Mouse (Mus musculus): ENCODE data around the gene Gnb3. TPM values are rescaled to one million over a fixed set of nuclear protein-coding genes. Genes with fewer than 3 reads are reported as not detected.
A peak's percentile ranks its signal among the peaks of the same experiment; 100 is the strongest.
"Not testable (repeated sequence)": the region's sequence is repeated elsewhere in the genome, so short reads cannot be mapped to it uniquely, and the experiment has no call there.

The Gnb3 gene
- polyA plus RNA-seq, 1 experiment from 2014 or later: 0.53 TPM

DNA sequence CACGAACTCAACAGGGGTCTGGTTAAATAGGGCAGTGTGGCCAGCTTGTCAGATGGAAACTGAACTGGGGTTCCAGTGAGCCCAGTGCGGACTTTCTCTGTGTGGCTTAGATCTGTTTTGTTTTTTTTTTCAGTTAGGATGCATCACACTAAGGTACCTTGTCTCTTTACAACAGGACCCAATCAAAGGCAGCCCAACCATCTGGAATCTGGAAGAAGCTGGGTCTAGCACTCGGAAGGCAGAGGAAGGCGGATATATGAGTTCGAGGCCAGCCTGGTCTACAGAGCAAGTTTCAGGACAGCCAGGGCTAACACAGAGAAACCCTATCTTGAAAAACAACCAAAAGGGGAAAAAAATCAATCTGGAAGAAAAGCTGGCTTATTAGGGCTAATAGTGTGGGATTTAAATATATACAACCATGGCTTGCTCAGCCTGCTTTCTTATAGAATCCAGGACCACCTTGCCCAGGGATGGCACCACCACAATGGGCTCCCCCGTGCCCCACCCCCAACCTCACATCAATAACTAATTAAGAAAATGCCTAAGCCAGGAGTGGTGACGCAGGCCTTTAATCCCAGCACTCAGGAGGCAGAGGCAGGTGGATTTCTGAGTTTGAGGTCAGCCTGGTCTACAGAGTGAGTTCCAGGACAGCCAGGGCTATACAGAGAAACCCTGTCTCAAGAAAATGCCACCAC lies 33.5 kb downstream of the Gnb3 start:
- Histone ChIP-seq H3K27ac (replicated peaks) (peak overlapping the region; percentile 98), H3K4me3 (ENCODE audit: low read depth, low read length) (peak overlapping the region; percentile 41; the same call in 1 of the 2 replicates), H3K4me2 (replicated peaks; ENCODE audit: low read depth) (peak overlapping the region; percentile 78), H3K9me3 (ENCODE audit: control insufficient read depth, low read length) (no peaks in the 10 kb centered on the region), H3K9ac (ENCODE audit: low read length) (peak overlapping the region; percentile 43; the same call in 1 of the 2 replicates), H3K4me1 (replicated peaks; ENCODE audit: control insufficient read depth, insufficient read depth) (peaks cover 2% of the 10 kb centered on the region; the same call in 1 of the 2 replicates), H3K27me3 (ENCODE audit: control insufficient read depth, insufficient read depth, low read length) (no peaks in the 10 kb centered on the region), H3K36me3 (ENCODE audit: control insufficient read depth, insufficient read depth, low read length) (peaks cover 4% of the 10 kb centered on the region)
- no peak for ATAC-seq (ENCODE audit: low FRiP score, low TSS enrichment)
- no peak for DNase-seq (ENCODE audit: low spot score)
- TF ChIP-seq CTCF (IDR thresholded peaks at IDR 0.05; ENCODE audit: low read depth) (no peak), EP300 (optimal IDR thresholded peaks at IDR 0.05) (no peak)
- 74% methylated on average over 7 of the region's 7 CpGs for WGBS

DNA sequence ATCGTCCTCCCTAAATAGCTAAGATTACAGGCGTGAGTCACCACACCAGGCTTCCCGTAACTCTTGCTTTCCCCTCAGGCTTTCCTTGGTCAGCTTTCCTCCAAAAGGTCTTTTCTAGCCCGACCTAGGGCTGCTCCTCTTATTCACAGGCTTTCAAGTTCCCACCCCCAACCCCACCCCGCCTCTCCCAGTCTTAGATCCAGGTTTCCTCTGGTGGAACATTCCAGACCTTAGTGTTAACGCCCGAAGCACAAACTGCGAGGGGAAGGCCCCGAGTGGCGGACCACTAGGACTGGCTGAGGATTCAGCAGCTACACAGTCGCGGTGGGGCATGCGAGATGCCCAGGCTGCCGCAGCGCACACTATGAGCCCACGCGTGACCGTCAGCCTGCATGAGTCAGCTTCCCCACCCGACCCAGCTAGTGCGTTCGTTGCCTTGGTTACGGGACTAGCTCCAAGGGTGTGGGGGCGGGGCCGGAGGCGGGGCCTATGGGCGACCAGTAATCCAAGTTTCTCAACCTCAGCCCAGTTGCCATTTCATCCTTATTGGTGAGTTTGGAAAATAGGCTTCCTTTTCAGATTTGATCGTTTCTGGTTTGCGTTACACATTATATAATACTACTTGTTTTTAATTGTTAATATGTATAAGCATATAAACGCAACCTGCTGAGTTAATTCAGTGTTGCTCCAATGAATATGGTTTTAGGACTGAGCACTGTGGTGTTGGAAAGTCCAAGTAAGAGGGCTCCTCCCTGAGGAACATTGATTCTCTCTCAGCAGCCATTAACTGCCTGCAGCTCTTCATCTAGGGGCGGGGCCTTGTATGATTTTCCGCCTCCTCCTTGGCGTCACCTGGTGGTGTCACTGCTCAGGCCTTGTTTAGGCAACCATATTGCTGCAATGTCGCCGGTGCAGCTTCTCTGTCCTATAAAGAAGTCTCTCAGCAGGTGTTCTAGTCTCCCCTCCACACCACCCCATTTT lies 34.4 kb downstream of the Gnb3 start:
- WGBS: under 1% methylated on average over 34 of the region's 34 CpGs
- H3K9ac ChIP-seq (ENCODE audit: low read length): peak overlapping the region; percentile 45
- H3K9me3 ChIP-seq (ENCODE audit: control insufficient read depth, low read length): no peaks in the 10 kb centered on the region
- H3K4me2 ChIP-seq (replicated peaks; ENCODE audit: low read depth): peak overlapping the region; percentile 78
- H3K27ac ChIP-seq (replicated peaks): peak overlapping the region; percentile 98
- H3K4me3 ChIP-seq (ENCODE audit: low read depth, low read length): peak overlapping the region; percentile 41
- TF ChIP-seq EP300 (optimal IDR thresholded peaks at IDR 0.05) (no peak), CTCF (IDR thresholded peaks at IDR 0.05; ENCODE audit: low read depth) (peak; percentile 63)
- no peaks in the 10 kb centered on the region for H3K27me3 ChIP-seq (ENCODE audit: control insufficient read depth, insufficient read depth, low read length)
- H3K4me1 ChIP-seq (replicated peaks; ENCODE audit: control insufficient read depth, insufficient read depth): peaks cover 2% of the 10 kb centered on the region; the same call in 1 of the 2 replicates
- 0 out of 2 replicates have a peak, but pooled peaks cover 2% of the 10 kb centered on the region for H3K36me3 ChIP-seq (ENCODE audit: control insufficient read depth, insufficient read depth, low read length)
- ATAC-seq (ENCODE audit: low FRiP score, low TSS enrichment): peak; percentile 82
- peak; percentile 98 for DNase-seq (ENCODE audit: low spot score)

DNA sequence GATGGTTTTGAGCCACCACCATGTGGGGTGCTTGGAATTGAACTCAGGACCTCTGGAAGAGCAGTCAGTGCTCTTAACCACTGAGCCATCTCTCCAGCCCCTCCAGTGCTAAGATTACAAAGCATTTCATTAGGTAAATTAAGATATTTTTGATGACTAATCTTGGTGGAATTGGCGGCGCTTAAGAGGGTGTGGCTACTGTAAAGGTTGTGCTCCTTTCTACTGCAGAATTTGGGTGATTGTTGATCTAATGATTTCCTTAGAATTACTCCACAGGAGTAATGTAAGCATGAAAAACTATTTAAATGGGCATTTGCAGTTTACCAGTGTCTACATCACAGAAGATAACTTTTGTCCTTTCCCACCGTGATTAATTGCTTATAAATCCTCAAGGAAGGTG lies 35.7 kb downstream of the Gnb3 start:
- Histone ChIP-seq H3K4me2 (replicated peaks; ENCODE audit: low read depth) (no peak overlapping the region), H3K27ac (replicated peaks) (peak overlapping the region; percentile 98)

DNA sequence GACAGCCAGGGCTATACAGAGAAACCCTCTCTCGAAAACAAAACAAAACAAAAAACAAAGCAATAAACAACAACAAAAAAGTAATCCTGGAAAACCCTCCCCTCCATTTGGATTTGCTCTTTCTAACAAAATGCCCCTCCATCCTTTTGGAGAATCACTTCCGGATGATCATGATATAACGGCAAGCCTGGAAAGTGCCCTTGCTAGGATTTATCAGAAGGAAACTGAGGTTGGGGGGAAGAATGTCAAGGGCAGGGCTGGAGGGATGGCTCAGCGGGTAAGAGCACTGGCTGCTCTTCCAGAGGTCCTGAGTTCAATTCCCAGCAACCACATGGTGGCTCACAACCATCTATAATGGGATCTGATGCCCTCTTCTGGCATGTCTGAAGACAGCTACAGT lies 36.4 kb downstream of the Gnb3 start:
- H3K4me1 ChIP-seq (replicated peaks; ENCODE audit: control insufficient read depth, insufficient read depth); H3K4me2 ChIP-seq (replicated peaks; ENCODE audit: low read depth); ATAC-seq (ENCODE audit: low FRiP score, low TSS enrichment); H3K27me3 ChIP-seq (ENCODE audit: control insufficient read depth, insufficient read depth, low read length); H3K27ac ChIP-seq (replicated peaks); H3K4me3 ChIP-seq (ENCODE audit: low read depth, low read length); DNase-seq (ENCODE audit: low spot score); H3K9me3 ChIP-seq (ENCODE audit: control insufficient read depth, low read length); H3K9ac ChIP-seq (ENCODE audit: low read length); H3K36me3 ChIP-seq (ENCODE audit: control insufficient read depth, insufficient read depth, low read length): not testable (repeated sequence)
- 99% methylated on average over 4 of the region's 4 CpGs for WGBS

More for the DNA sequence above, 35.7 kb downstream of the Gnb3 start:
- ATAC-seq (ENCODE audit: low FRiP score, low TSS enrichment) (no peak), DNase-seq (ENCODE audit: low spot score) (no peak)
- Histone ChIP-seq H3K4me3 (ENCODE audit: low read depth, low read length) (no peak overlapping the region), H3K27me3 (ENCODE audit: control insufficient read depth, insufficient read depth, low read length) (no peaks in the 10 kb centered on the region), H3K9me3 (ENCODE audit: control insufficient read depth, low read length) (no peaks in the 10 kb centered on the region), H3K4me1 (replicated peaks; ENCODE audit: control insufficient read depth, insufficient read depth) (0 out of 2 replicates have a peak, but pooled peaks cover 2% of the 10 kb centered on the region), H3K36me3 (ENCODE audit: control insufficient read depth, insufficient read depth, low read length) (no peaks in the 10 kb centered on the region), H3K9ac (ENCODE audit: low read length) (no peak overlapping the region)
- TF ChIP-seq EP300 (optimal IDR thresholded peaks at IDR 0.05) (no peak), CTCF (IDR thresholded peaks at IDR 0.05; ENCODE audit: low read depth) (no peak)
- WGBS: 65% methylated on average over 3 of the region's 3 CpGs

DNA sequence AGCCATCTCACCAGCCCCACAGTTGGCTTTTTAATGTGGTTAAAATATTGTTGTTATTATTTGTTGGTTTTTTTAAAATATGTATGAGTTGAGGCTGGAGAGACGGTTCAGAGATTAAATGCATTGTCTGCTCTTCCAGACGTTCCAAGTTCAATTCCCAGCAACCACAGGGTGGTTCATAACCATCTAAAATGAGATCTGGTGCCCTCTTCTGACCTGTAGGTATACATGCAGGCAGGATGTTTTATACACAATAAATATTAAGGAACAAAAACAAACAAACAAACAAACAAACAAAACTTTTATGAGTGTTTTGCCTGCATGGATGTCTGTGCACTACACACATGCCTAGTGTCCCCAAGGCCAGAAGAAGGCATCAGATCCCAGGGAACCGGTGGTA lies 37.0 kb downstream of the Gnb3 start:
- WGBS: 91% methylated on average over 3 of the region's 3 CpGs
- no peak for DNase-seq (ENCODE audit: low spot score)
- Histone ChIP-seq H3K36me3 (ENCODE audit: control insufficient read depth, insufficient read depth, low read length) (no peaks in the 10 kb centered on the region), H3K4me3 (ENCODE audit: low read depth, low read length) (no peak overlapping the region), H3K9me3 (ENCODE audit: control insufficient read depth, low read length) (no peaks in the 10 kb centered on the region), H3K27me3 (ENCODE audit: control insufficient read depth, insufficient read depth, low read length) (no peaks in the 10 kb centered on the region), H3K9ac (ENCODE audit: low read length) (no peak overlapping the region), H3K27ac (replicated peaks) (no peak overlapping the region), H3K4me1 (replicated peaks; ENCODE audit: control insufficient read depth, insufficient read depth) (0 out of 2 replicates have a peak, but pooled peaks cover 1% of the 10 kb centered on the region), H3K4me2 (replicated peaks; ENCODE audit: low read depth) (no peak overlapping the region)
- no peak for TF ChIP-seq CTCF (IDR thresholded peaks at IDR 0.05; ENCODE audit: low read depth)
- no peak for TF ChIP-seq EP300 (optimal IDR thresholded peaks at IDR 0.05)
- no peak for ATAC-seq (ENCODE audit: low FRiP score, low TSS enrichment)

DNA sequence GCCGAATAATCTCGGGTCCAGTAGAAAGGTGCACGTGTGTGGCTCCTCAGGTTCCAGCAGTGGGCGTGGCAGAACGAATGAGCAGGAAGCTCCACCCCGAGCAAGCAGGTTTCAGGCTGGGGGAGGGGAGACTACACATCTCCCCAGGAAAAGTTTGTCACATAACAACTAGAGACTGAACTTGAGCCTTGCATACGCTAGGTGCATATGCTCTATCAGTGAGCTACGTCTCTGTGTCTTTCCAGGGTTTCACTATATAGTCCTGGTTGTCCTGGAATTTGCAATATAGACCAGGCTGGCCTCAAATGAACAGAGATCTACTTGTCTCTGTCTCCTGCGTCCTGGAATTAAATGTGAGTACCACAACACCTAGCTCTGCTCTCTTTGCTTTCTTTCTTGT lies 37.7 kb downstream of the Gnb3 start:
- DNase-seq (ENCODE audit: low spot score): peak; percentile 49
- peak overlapping the region; percentile 6; the same call in 1 of the 2 replicates for H3K4me2 ChIP-seq (replicated peaks; ENCODE audit: low read depth)
- H3K4me3 ChIP-seq (ENCODE audit: low read depth, low read length); H3K9ac ChIP-seq (ENCODE audit: low read length); H3K36me3 ChIP-seq (ENCODE audit: control insufficient read depth, insufficient read depth, low read length); H3K27me3 ChIP-seq (ENCODE audit: control insufficient read depth, insufficient read depth, low read length); H3K4me1 ChIP-seq (replicated peaks; ENCODE audit: control insufficient read depth, insufficient read depth); ATAC-seq (ENCODE audit: low FRiP score, low TSS enrichment); H3K9me3 ChIP-seq (ENCODE audit: control insufficient read depth, low read length): not testable (repeated sequence)
- 21% methylated on average over 4 of the region's 9 CpGs for WGBS
- 0 out of 2 replicates have a peak overlapping the region, but pooled peaks have one; percentile 58 for H3K27ac ChIP-seq (replicated peaks)

All from stomach, postnatal 0 days (tissue).